Mouse (Mus musculus) C2C12 (cell line): ENCODE measurements around the gene Mtfr2.

Source experiments
- CEBPB ChIP-seq: IDR thresholded peaks from one replicate; pipeline ENCODE4 v1.6.1; 2011; ENCODE audit warnings: low read depth, mild to moderate bottlenecking, control low read depth, moderate library complexity
- CTCF ChIP-seq: IDR thresholded peaks from one replicate; pipeline ENCODE4 v1.5.1; 2011; ENCODE audit not compliant: control insufficient read depth, insufficient read depth, insufficient read length
- FOSL1 ChIP-seq: IDR thresholded peaks from one replicate; pipeline ENCODE4 v1.8.0; 2011; ENCODE audit warnings: mild to moderate bottlenecking, low read length; ENCODE audit not compliant: poor library complexity, insufficient read depth, severe bottlenecking
- MAX ChIP-seq: IDR thresholded peaks from one replicate; pipeline ENCODE4 v1.6.1; 2011; ENCODE audit warnings: mild to moderate bottlenecking, control low read depth
- MYOD1 ChIP-seq: IDR thresholded peaks from one replicate; pipeline ENCODE4 v1.6.1; 2011; ENCODE audit warnings: low read depth; ENCODE audit not compliant: control insufficient read depth, insufficient read length
- USF1 ChIP-seq: IDR thresholded peaks from one replicate; pipeline ENCODE4 v1.6.1; 2011; ENCODE audit warnings: low read depth, mild to moderate bottlenecking, control low read depth, moderate library complexity

- TF ChIP-seq CTCF (no peak), USF1 (peak; percentile 83), MAX (no peak), MYOD1 (no peak), CEBPB (no peak), FOSL1 (no peak)
These were observed 61.6 kb downstream of the Mtfr2 start for GRCm38 (mm10) chr10:20409181-20409580.
